Mouse (Mus musculus) heart, embryonic 16.5 days (tissue): ENCODE measurements at regions not wholly inside any gene's neighbourhood (a gene's known extent, or its start where the extent isn't known, plus 50 kb on each side); places are given as distances from the start of the nearest gene placed in this dataset.
A peak's percentile ranks its signal among the peaks of the same experiment; 100 is the strongest.

ENCODE experiments used
- ATAC-seq: fragments of 200-750 bp; cut with Nextera tagmentation; replicated peaks from 2 replicates; pipeline ENCODE4 v1.8.0; 2017; ENCODE audit warnings: moderate number of reproducible peaks; ENCODE audit not compliant: insufficient read depth, low FRiP score; ENCODE audit errors: extremely low read depth
- H3K27ac ChIP-seq: fragments of 300-500 bp; sonication (generic); 2 replicates; pipeline ENCODE4 v1.5.1; 2014; ENCODE audit warnings: mild to moderate bottlenecking, low read length, control low read depth, moderate library complexity
- H3K27me3 ChIP-seq: fragments of 300-500 bp; sonication (generic); 2 replicates; pipeline ENCODE4 v1.6.1; 2014; ENCODE audit warnings: low read length, mixed read lengths; ENCODE audit not compliant: control insufficient read depth, insufficient read depth
- H3K36me3 ChIP-seq: fragments of 300-500 bp; sonication (generic); 2 replicates; pipeline ENCODE4 v1.6.1; 2014; ENCODE audit not compliant: control insufficient read depth, insufficient read depth
- H3K4me1 ChIP-seq: fragments of 300-500 bp; sonication (generic); 2 replicates; pipeline ENCODE4 v1.6.1; 2014; ENCODE audit warnings: low read length, mixed read lengths; ENCODE audit not compliant: control insufficient read depth, insufficient read depth
- H3K4me2 ChIP-seq: fragments of 300-500 bp; sonication (generic); 2 replicates; pipeline ENCODE4 v1.6.1; 2014; ENCODE audit warnings: low read depth, mild to moderate bottlenecking, control low read depth, low read length
- H3K4me3 ChIP-seq: fragments of 300-500 bp; sonication (generic); 2 replicates; pipeline ENCODE4 v1.5.1; 2014; ENCODE audit warnings: mild to moderate bottlenecking, control low read depth, low read length
- H3K9ac ChIP-seq: fragments of 300-500 bp; sonication (generic); 2 replicates; pipeline ENCODE4 v1.6.1; 2014; ENCODE audit warnings: low read length, control low read depth
- H3K9me3 ChIP-seq: fragments of 300-500 bp; sonication (generic); replicated peaks from 2 replicates; pipeline ENCODE4 v1.6.1; 2016; ENCODE audit warnings: low read length; ENCODE audit not compliant: control insufficient read depth
- WGBS: fragments of 180-500 bp; shearing (Covaris S2); extraction: QIAGEN DNeasy Blood & Tissue Kit; methylation state at CpG from one replicate; pipeline ENCODE4 v1.1.7; 2014; 5-methylcytosine and 5-hydroxymethylcytosine counted together

- Histone ChIP-seq H3K27me3 (no peaks in the 10 kb centered on the region), H3K4me2 (peak overlapping the region; percentile 28; the same call in 1 of the 2 replicates), H3K4me3 (no peak overlapping the region), H3K36me3 (no peaks in the 10 kb centered on the region), H3K27ac (no peak overlapping the region), H3K4me1 (peaks cover 2% of the 10 kb centered on the region; the same call in 1 of the 2 replicates), H3K9ac (no peak overlapping the region), H3K9me3 (no peaks in the 10 kb centered on the region)
- 53% methylated on average over 15 of the region's 15 CpGs for WGBS
- no peak for ATAC-seq
These were observed 116.6 kb upstream of the Lpar1 start for GRCm38 (mm10) chr4:58670107-58670905.

- 54% methylated on average over 8 of the region's 8 CpGs for WGBS
- no peak overlapping the region for H3K27ac ChIP-seq
- H3K9me3 ChIP-seq: no peaks in the 10 kb centered on the region
These were observed 114.9 kb upstream of the Lpar1 start for GRCm38 (mm10) chr4:58668368-58669153.

GRCm38 (mm10) chr4:58663628-58664205 lies 110.0 kb upstream of the Lpar1 start:
- ATAC-seq: no peak
- 62% methylated on average over 6 of the region's 6 CpGs for WGBS
- Histone ChIP-seq H3K27ac (no peak overlapping the region), H3K4me1 (no peaks in the 10 kb centered on the region; the same call in 1 of the 2 replicates), H3K36me3 (no peaks in the 10 kb centered on the region), H3K4me3 (no peak overlapping the region), H3K9ac (no peak overlapping the region), H3K4me2 (no peak overlapping the region), H3K27me3 (no peaks in the 10 kb centered on the region), H3K9me3 (no peaks in the 10 kb centered on the region)

More at GRCm38 (mm10) chr4:58668368-58669153, 114.9 kb upstream of the Lpar1 start:
- H3K4me3 ChIP-seq: peak overlapping the region; percentile 23; the same call in 1 of the 2 replicates
- H3K9ac ChIP-seq: no peak overlapping the region
- H3K4me1 ChIP-seq: peaks cover 2% of the 10 kb centered on the region; the same call in 1 of the 2 replicates
- ATAC-seq: no peak
- no peaks in the 10 kb centered on the region for H3K27me3 ChIP-seq
- H3K36me3 ChIP-seq: no peaks in the 10 kb centered on the region
- peak overlapping the region; percentile 48 for H3K4me2 ChIP-seq

GRCm38 (mm10) chr4:58661781-58662293 lies 108.1 kb upstream of the Lpar1 start:
- Histone ChIP-seq H3K27me3 (no peaks in the 10 kb centered on the region), H3K4me2 (no peak overlapping the region), H3K4me1 (no peaks in the 10 kb centered on the region), H3K9me3 (no peaks in the 10 kb centered on the region), H3K4me3 (no peak overlapping the region), H3K9ac (no peak overlapping the region), H3K27ac (no peak overlapping the region), H3K36me3 (no peaks in the 10 kb centered on the region)
- WGBS: 77% methylated on average over 4 of the region's 4 CpGs
- no peak for ATAC-seq

GRCm38 (mm10) chr4:58660511-58660910 lies 106.8 kb upstream of the Lpar1 start:
- Histone ChIP-seq H3K27me3 (no peaks in the 10 kb centered on the region), H3K4me2 (no peak overlapping the region), H3K9ac (no peak overlapping the region), H3K36me3 (no peaks in the 10 kb centered on the region), H3K4me3 (no peak overlapping the region), H3K9me3 (no peaks in the 10 kb centered on the region), H3K4me1 (no peaks in the 10 kb centered on the region), H3K27ac (no peak overlapping the region)
- WGBS: 66% methylated on average over 5 of the region's 5 CpGs
- no peak for ATAC-seq

- H3K4me2 ChIP-seq: no peak overlapping the region
- H3K27me3 ChIP-seq: no peaks in the 10 kb centered on the region
- no peak overlapping the region for H3K4me3 ChIP-seq
- no peak overlapping the region for H3K9ac ChIP-seq
- no peaks in the 10 kb centered on the region for H3K36me3 ChIP-seq
- H3K4me1 ChIP-seq: no peaks in the 10 kb centered on the region
- no peak overlapping the region for H3K27ac ChIP-seq
- 69% methylated on average over 6 of the region's 6 CpGs for WGBS
- no peaks in the 10 kb centered on the region for H3K9me3 ChIP-seq
- ATAC-seq: no peak
These were observed 104.5 kb upstream of the Lpar1 start for GRCm38 (mm10) chr4:58658206-58658605.

- Histone ChIP-seq H3K4me1 (no peaks in the 10 kb centered on the region), H3K4me3 (no peak overlapping the region), H3K27ac (no peak overlapping the region), H3K4me2 (no peak overlapping the region), H3K9ac (no peak overlapping the region), H3K27me3 (no peaks in the 10 kb centered on the region), H3K36me3 (no peaks in the 10 kb centered on the region), H3K9me3 (no peaks in the 10 kb centered on the region)
- WGBS: 60% methylated on average over 2 of the region's 2 CpGs
- no peak for ATAC-seq
These were observed 94.1 kb upstream of the Lpar1 start for GRCm38 (mm10) chr4:58647761-58648295.

GRCm38 (mm10) chr4:58646821-58647220 lies 93.1 kb upstream of the Lpar1 start:
- H3K27ac ChIP-seq: no peak overlapping the region
- no peak for ATAC-seq
- H3K4me1 ChIP-seq: no peaks in the 10 kb centered on the region
- 92% methylated on average over 6 of the region's 6 CpGs for WGBS
- no peak overlapping the region for H3K9ac ChIP-seq
- H3K9me3 ChIP-seq: no peaks in the 10 kb centered on the region
- no peak overlapping the region for H3K4me3 ChIP-seq
- no peak overlapping the region for H3K4me2 ChIP-seq
- H3K27me3 ChIP-seq: no peaks in the 10 kb centered on the region
- no peaks in the 10 kb centered on the region for H3K36me3 ChIP-seq
